Mouse (Mus musculus): ENCODE data around the gene Exoc4. TPM values are rescaled to one million over a fixed set of nuclear protein-coding genes. Genes with fewer than 3 reads are reported as not detected.

Exoc4 gene
- polyA plus RNA-seq, 1 experiment from 2014 or later = 28.7 TPM

DNA sequence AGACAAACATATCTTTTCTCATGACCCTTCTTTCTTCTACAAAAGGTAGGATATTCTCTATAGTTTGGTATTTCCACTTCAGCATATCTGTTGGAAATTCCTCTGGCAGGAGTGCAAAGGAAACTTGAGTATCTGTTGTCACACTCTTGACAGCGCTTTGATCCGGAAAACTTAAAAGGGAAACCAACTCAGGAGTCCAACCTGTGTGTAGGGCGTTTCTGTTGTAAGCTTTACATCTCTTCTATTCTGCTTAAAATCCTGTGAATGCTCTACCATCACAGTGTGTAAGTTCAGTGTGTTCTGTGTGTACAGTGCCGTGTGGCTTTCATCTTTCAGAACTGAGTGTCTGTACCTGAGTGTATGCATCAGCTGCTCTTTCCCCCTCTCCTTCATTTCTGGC, 74.5 kb downstream of the Exoc4 start:
- H3K9ac ChIP-seq (ENCODE audit: low read length) = no peak overlapping the region
- no peak overlapping the region for H3K27ac ChIP-seq (replicated peaks; ENCODE audit: low read depth, low read length)
- H3K4me2 ChIP-seq (ENCODE audit: low read depth, severe bottlenecking) = no peak overlapping the region
- H3K36me3 ChIP-seq (ENCODE audit: control insufficient read depth, insufficient read depth, low read length) = no peaks in the 10 kb centered on the region
- no peaks in the 10 kb centered on the region for H3K4me1 ChIP-seq (ENCODE audit: control insufficient read depth, insufficient read depth, low read length)
- ATAC-seq (ENCODE audit: insufficient number of reproducible peaks, low FRiP score, low TSS enrichment, low read depth) (no peak), DNase-seq (ENCODE audit: low spot score) (no peak)
- H3K9me3 ChIP-seq (ENCODE audit: control insufficient read depth, low read length) = no peaks in the 10 kb centered on the region; the same call in 1 of the 2 replicates
- H3K4me3 ChIP-seq (ENCODE audit: low read depth, low read length) = no peak overlapping the region
- H3K27me3 ChIP-seq (ENCODE audit: control insufficient read depth, insufficient read depth, low read length) = no peaks in the 10 kb centered on the region
- WGBS = 84% methylated on average over 4 of the region's 4 CpGs

DNA sequence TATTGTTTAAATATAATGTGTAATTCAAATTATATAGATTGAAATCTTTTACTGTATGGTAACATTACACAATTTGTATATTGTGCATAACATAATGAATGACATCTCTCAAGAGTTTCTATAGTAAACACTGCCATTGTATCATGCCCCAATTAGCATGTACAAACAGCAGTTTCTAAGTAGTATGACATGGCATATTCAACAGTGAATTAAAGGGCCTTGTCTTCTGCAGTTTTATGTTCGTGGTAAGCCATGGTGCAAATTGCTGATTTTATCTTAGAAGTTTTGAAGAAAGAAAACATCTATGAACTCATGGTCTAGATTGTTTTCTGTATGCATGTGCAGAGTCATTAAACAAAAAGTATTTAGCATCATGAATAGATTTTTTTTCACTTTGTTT, 79.4 kb downstream of the Exoc4 start:
- H3K27ac ChIP-seq (replicated peaks; ENCODE audit: low read depth, low read length) = no peak overlapping the region
- H3K27me3 ChIP-seq (ENCODE audit: control insufficient read depth, insufficient read depth, low read length) = no peaks in the 10 kb centered on the region
- no peaks in the 10 kb centered on the region for H3K4me1 ChIP-seq (ENCODE audit: control insufficient read depth, insufficient read depth, low read length)
- H3K4me2 ChIP-seq (ENCODE audit: low read depth, severe bottlenecking) = no peak overlapping the region
- WGBS = 91% methylated on average over 1 of the region's 1 CpGs
- no peak overlapping the region for H3K4me3 ChIP-seq (ENCODE audit: low read depth, low read length)
- ATAC-seq (ENCODE audit: insufficient number of reproducible peaks, low FRiP score, low TSS enrichment, low read depth) = no peak
- H3K9ac ChIP-seq (ENCODE audit: low read length) = no peak overlapping the region
- DNase-seq (ENCODE audit: low spot score) = no peak
- no peaks in the 10 kb centered on the region; the same call in 1 of the 2 replicates for H3K9me3 ChIP-seq (ENCODE audit: control insufficient read depth, low read length)
- no peaks in the 10 kb centered on the region for H3K36me3 ChIP-seq (ENCODE audit: control insufficient read depth, insufficient read depth, low read length)

DNA sequence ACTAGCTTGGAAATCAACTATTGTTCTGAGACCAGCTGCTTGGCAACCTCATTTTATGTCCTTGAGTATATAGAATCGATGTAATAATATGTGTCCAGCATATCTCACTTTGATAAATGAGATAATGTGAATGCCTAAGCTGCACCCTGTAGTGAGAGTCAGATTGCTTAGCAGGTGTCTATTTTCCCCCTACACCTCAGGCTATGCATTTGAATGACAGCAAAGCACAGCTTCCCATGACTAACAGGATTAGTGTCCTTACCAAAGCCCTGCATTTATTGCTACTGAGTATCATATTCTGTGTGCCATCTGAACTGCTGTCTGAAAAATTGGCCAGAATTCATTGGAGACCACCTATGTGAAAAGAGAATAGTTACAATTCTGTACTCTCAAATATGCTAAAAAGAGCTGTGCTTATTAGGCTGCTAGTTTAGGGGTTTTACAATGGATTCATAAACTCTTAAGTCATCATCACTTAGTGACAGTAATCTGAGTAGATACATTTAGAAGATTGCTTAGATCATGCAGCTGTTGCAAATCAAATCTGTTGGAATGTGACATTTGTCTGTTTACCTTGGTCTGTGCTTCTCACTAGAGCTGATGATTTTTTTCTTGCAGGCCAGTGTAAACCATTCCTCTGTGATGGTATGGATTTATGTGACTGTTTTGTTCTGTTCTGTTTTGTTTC, 98.3 kb downstream of the Exoc4 start:
- DNase-seq (ENCODE audit: low spot score) (no peak), ATAC-seq (ENCODE audit: insufficient number of reproducible peaks, low FRiP score, low TSS enrichment, low read depth) (no peak)
- no peak overlapping the region for H3K4me3 ChIP-seq (ENCODE audit: low read depth, low read length)
- H3K4me1 ChIP-seq (ENCODE audit: control insufficient read depth, insufficient read depth, low read length) = no peaks in the 10 kb centered on the region
- WGBS = 95% methylated on average over 1 of the region's 1 CpGs
- H3K4me2 ChIP-seq (ENCODE audit: low read depth, severe bottlenecking) = no peak overlapping the region
- no peaks in the 10 kb centered on the region for H3K36me3 ChIP-seq (ENCODE audit: control insufficient read depth, insufficient read depth, low read length)
- no peak overlapping the region for H3K27ac ChIP-seq (replicated peaks; ENCODE audit: low read depth, low read length)
- H3K27me3 ChIP-seq (ENCODE audit: control insufficient read depth, insufficient read depth, low read length) = no peaks in the 10 kb centered on the region
- no peaks in the 10 kb centered on the region for H3K9me3 ChIP-seq (ENCODE audit: control insufficient read depth, low read length)
- no peak overlapping the region for H3K9ac ChIP-seq (ENCODE audit: low read length)

DNA sequence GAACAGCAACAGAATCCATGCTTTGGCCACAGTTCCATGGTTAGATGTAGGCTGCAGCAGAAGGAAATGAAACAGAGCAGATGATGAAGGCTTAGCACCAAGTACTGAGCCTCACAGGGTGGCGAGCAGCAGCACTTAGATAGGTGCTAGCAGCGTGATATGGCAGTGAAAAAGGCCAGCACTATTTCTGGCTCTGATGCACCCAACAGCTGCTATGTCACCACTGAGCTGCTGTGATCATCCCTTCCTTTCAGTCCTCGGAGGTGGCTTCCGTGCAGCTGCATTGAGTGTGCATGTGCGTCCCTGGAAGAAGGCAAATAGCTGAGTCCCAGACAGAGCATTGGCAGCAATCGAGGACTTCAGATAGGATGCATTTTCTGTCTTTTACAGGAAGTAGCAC, 112.7 kb downstream of the Exoc4 start:
- no peaks in the 10 kb centered on the region for H3K9me3 ChIP-seq (ENCODE audit: control insufficient read depth, low read length)
- no peak overlapping the region for H3K27ac ChIP-seq (replicated peaks; ENCODE audit: low read depth, low read length)
- DNase-seq (ENCODE audit: low spot score) (no peak), ATAC-seq (ENCODE audit: insufficient number of reproducible peaks, low FRiP score, low TSS enrichment, low read depth) (no peak)
- no peaks in the 10 kb centered on the region for H3K36me3 ChIP-seq (ENCODE audit: control insufficient read depth, insufficient read depth, low read length)
- no peak overlapping the region for H3K4me2 ChIP-seq (ENCODE audit: low read depth, severe bottlenecking)
- WGBS = 86% methylated on average over 6 of the region's 6 CpGs
- H3K9ac ChIP-seq (ENCODE audit: low read length) = no peak overlapping the region
- H3K27me3 ChIP-seq (ENCODE audit: control insufficient read depth, insufficient read depth, low read length) = no peaks in the 10 kb centered on the region
- H3K4me1 ChIP-seq (ENCODE audit: control insufficient read depth, insufficient read depth, low read length) = no peaks in the 10 kb centered on the region
- no peak overlapping the region for H3K4me3 ChIP-seq (ENCODE audit: low read depth, low read length)

DNA sequence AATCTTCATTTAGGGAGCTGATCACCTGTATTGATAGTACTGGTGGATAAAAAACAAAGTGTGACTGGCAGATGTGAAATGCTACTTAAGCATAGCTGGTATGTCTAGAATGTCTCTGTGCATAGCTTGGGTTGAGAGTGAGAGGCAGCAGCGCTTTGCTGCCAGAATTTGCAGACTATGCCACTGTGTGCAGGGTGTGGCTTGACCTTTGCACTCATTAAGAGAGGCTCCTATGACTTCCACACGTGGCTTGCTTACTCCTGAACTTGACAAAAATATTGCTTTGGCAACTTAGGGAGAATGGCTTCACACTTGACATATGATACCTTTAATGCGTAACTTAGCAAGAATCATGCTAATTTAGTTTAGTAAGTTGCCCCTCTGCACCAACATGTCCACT, 131.6 kb downstream of the Exoc4 start:
- Histone ChIP-seq H3K4me2 (ENCODE audit: low read depth, severe bottlenecking) (no peak overlapping the region), H3K4me1 (ENCODE audit: control insufficient read depth, insufficient read depth, low read length) (no peaks in the 10 kb centered on the region), H3K9ac (ENCODE audit: low read length) (no peak overlapping the region), H3K27me3 (ENCODE audit: control insufficient read depth, insufficient read depth, low read length) (no peaks in the 10 kb centered on the region), H3K4me3 (ENCODE audit: low read depth, low read length) (no peak overlapping the region), H3K36me3 (ENCODE audit: control insufficient read depth, insufficient read depth, low read length) (no peaks in the 10 kb centered on the region), H3K9me3 (ENCODE audit: control insufficient read depth, low read length) (no peaks in the 10 kb centered on the region), H3K27ac (replicated peaks; ENCODE audit: low read depth, low read length) (no peak overlapping the region)
- DNase-seq (ENCODE audit: low spot score) = no peak
- no peak for ATAC-seq (ENCODE audit: insufficient number of reproducible peaks, low FRiP score, low TSS enrichment, low read depth)
- 55% methylated on average over 3 of the region's 3 CpGs for WGBS

DNA sequence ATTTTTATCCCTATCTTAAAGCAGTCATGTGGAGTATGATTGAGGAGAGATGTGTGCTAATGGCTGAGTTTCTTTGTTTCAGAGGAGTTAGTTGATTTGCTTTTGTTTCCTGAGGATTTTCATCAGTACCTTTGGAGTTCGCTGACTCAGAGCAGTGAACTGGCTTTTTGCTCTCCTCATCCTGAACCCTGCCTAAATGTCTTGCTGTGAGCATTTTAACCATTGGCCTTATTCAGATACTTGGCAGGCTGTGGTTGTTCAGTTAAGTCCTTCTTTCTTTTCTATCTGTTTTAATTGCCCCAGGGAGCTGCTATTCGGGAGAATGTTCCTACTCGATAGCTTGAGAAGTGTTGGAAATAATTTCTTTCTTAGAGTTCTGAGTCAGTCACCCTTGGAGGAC, 133.3 kb downstream of the Exoc4 start:
- H3K27me3 ChIP-seq (ENCODE audit: control insufficient read depth, insufficient read depth, low read length) = no peaks in the 10 kb centered on the region
- ATAC-seq (ENCODE audit: insufficient number of reproducible peaks, low FRiP score, low TSS enrichment, low read depth) (no peak), DNase-seq (ENCODE audit: low spot score) (no peak)
- H3K4me3 ChIP-seq (ENCODE audit: low read depth, low read length) = no peak overlapping the region
- no peaks in the 10 kb centered on the region for H3K4me1 ChIP-seq (ENCODE audit: control insufficient read depth, insufficient read depth, low read length)
- H3K27ac ChIP-seq (replicated peaks; ENCODE audit: low read depth, low read length) = no peak overlapping the region
- no peak overlapping the region for H3K4me2 ChIP-seq (ENCODE audit: low read depth, severe bottlenecking)
- 91% methylated on average over 3 of the region's 3 CpGs for WGBS
- no peak overlapping the region for H3K9ac ChIP-seq (ENCODE audit: low read length)
- no peaks in the 10 kb centered on the region for H3K9me3 ChIP-seq (ENCODE audit: control insufficient read depth, low read length)
- H3K36me3 ChIP-seq (ENCODE audit: control insufficient read depth, insufficient read depth, low read length) = no peaks in the 10 kb centered on the region

DNA sequence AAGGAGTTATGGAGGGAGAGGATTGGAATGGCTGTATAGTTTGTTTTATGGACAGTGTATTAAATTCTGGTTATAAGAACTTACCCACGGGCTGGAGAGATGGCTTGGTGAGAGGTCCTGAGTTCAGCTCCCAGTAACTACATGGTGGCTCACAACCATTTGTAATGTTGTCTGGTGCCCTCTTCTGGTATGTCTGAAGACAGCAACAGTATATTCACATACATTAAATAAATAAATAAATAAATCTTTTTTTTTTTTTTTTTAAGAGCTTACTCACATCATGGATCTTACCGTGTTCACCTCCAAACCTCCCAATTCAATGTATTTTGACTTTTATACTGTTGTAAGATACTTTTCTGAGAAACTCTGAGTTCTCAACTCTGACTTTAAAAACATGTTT, 143.1 kb downstream of the Exoc4 start:
- Histone ChIP-seq H3K27ac (replicated peaks; ENCODE audit: low read depth, low read length) (no peak overlapping the region), H3K27me3 (ENCODE audit: control insufficient read depth, insufficient read depth, low read length) (no peaks in the 10 kb centered on the region), H3K4me2 (ENCODE audit: low read depth, severe bottlenecking) (no peak overlapping the region), H3K36me3 (ENCODE audit: control insufficient read depth, insufficient read depth, low read length) (no peaks in the 10 kb centered on the region), H3K9me3 (ENCODE audit: control insufficient read depth, low read length) (no peaks in the 10 kb centered on the region), H3K4me3 (ENCODE audit: low read depth, low read length) (no peak overlapping the region), H3K4me1 (ENCODE audit: control insufficient read depth, insufficient read depth, low read length) (no peaks in the 10 kb centered on the region), H3K9ac (ENCODE audit: low read length) (no peak overlapping the region)
- DNase-seq (ENCODE audit: low spot score) (no peak), ATAC-seq (ENCODE audit: insufficient number of reproducible peaks, low FRiP score, low TSS enrichment, low read depth) (no peak)
- 82% methylated on average over 2 of the region's 2 CpGs for WGBS

DNA sequence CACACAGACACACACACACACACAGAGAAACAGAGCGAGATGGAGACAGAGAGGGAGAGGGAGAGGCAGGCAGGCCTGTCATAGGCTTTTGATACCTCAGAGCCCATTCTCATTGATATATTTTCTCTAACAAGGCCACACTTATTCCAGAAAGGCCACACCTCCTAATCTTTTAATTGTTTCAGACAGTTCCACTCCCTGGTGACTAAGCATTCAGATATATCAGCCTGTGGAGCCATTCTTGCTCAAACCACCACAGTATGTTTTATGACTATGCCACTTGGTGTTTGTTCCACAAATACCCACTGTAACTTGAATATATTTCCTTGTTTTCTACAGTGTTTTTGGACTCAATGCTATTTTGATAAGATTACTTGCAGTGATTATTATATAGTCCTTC, 150.6 kb downstream of the Exoc4 start:
- WGBS = 77% methylated on average over 1 of the region's 1 CpGs
- Histone ChIP-seq H3K4me2 (ENCODE audit: low read depth, severe bottlenecking) (no peak overlapping the region), H3K27me3 (ENCODE audit: control insufficient read depth, insufficient read depth, low read length) (no peaks in the 10 kb centered on the region)

DNA sequence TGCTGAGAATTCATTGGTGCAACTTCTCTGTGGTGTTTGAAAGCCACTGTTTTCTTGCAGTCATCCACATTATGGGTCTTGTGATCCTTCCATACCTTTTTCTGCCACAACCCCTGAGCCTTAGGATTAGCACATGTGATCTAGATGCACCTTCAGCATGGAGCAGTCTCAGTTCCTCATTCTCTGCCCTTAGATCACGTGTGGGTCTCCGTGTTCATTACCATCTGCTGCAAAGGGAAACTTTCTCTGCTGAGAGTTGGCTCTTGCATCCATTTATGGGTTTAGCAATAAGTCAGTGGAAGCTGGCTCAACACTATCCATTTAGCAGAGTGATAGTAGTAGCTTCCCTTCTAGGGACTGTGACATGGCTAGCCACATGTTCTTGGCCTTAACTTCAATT, 152.3 kb downstream of the Exoc4 start:
- Histone ChIP-seq H3K4me3 (ENCODE audit: low read depth, low read length) (no peak overlapping the region), H3K27ac (replicated peaks; ENCODE audit: low read depth, low read length) (no peak overlapping the region), H3K4me1 (ENCODE audit: control insufficient read depth, insufficient read depth, low read length) (no peaks in the 10 kb centered on the region), H3K4me2 (ENCODE audit: low read depth, severe bottlenecking) (no peak overlapping the region), H3K9ac (ENCODE audit: low read length) (no peak overlapping the region), H3K36me3 (ENCODE audit: control insufficient read depth, insufficient read depth, low read length) (no peaks in the 10 kb centered on the region), H3K9me3 (ENCODE audit: control insufficient read depth, low read length) (no peaks in the 10 kb centered on the region), H3K27me3 (ENCODE audit: control insufficient read depth, insufficient read depth, low read length) (no peaks in the 10 kb centered on the region)
- WGBS = 88% methylated on average over 2 of the region's 2 CpGs
- DNase-seq (ENCODE audit: low spot score) (no peak), ATAC-seq (ENCODE audit: insufficient number of reproducible peaks, low FRiP score, low TSS enrichment, low read depth) (no peak)

More for the DNA sequence above, 150.6 kb downstream of the Exoc4 start:
- H3K27ac ChIP-seq (replicated peaks; ENCODE audit: low read depth, low read length) = no peak overlapping the region
- DNase-seq (ENCODE audit: low spot score) (no peak), ATAC-seq (ENCODE audit: insufficient number of reproducible peaks, low FRiP score, low TSS enrichment, low read depth) (no peak)
- no peaks in the 10 kb centered on the region for H3K9me3 ChIP-seq (ENCODE audit: control insufficient read depth, low read length)
- H3K36me3 ChIP-seq (ENCODE audit: control insufficient read depth, insufficient read depth, low read length) = no peaks in the 10 kb centered on the region
- H3K4me3 ChIP-seq (ENCODE audit: low read depth, low read length) = no peak overlapping the region
- no peaks in the 10 kb centered on the region for H3K4me1 ChIP-seq (ENCODE audit: control insufficient read depth, insufficient read depth, low read length)
- no peak overlapping the region for H3K9ac ChIP-seq (ENCODE audit: low read length)

Measured in limb, embryonic 11.5 days (tissue).